Mouse (Mus musculus) ES-E14 (cell line): ENCODE results near the gene Cdc42.

Experiments used
- CHD2 ChIP-seq: IDR thresholded peaks from 2 replicates; pipeline ENCODE4 v1.6.1; 2014; ENCODE audit warnings: mild to moderate bottlenecking, low read depth, low read length, inconsistent platforms
- HCFC1 ChIP-seq: IDR thresholded peaks from 2 replicates; pipeline ENCODE4 v1.6.1; 2012; ENCODE audit warnings: low read length, inconsistent platforms, borderline replicate concordance; ENCODE audit not compliant: insufficient read depth
- ZC3H11A ChIP-seq: IDR thresholded peaks from 2 replicates; pipeline ENCODE4 v1.6.1; 2012; ENCODE audit warnings: low read depth, mild to moderate bottlenecking, inconsistent platforms, low read length, borderline replicate concordance
- ZNF384 ChIP-seq: IDR thresholded peaks from 2 replicates; pipeline ENCODE4 v1.6.1; 2012; ENCODE audit warnings: low read depth, low read length, inconsistent platforms

DNA sequence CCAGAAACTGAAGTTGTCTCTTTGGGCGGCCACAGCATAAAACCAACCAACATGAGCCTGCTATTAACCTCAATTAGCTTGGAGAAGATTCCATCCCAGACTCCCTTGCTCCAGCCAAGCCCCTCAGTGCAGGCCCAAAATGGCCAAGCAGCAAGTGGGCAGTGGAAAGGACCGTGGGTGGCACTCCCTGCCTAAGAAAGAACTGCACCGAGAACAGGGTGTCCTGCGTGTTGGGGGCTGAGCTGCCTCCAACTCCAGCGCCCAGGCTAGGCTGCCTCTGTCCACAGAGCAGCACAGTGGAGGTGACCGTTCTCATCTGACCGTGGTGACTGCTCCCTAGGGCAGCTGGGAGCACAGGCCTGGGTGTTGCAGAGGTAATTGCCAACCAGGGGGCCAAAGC is 63.5 kb downstream of the Cdc42 start:
- TF ChIP-seq HCFC1 = no peak
- TF ChIP-seq CHD2 = no peak
- no peak for TF ChIP-seq ZNF384
- TF ChIP-seq ZC3H11A = no peak
